Mouse (Mus musculus): ENCODE measurements around the gene Slc35e3.

DNA sequence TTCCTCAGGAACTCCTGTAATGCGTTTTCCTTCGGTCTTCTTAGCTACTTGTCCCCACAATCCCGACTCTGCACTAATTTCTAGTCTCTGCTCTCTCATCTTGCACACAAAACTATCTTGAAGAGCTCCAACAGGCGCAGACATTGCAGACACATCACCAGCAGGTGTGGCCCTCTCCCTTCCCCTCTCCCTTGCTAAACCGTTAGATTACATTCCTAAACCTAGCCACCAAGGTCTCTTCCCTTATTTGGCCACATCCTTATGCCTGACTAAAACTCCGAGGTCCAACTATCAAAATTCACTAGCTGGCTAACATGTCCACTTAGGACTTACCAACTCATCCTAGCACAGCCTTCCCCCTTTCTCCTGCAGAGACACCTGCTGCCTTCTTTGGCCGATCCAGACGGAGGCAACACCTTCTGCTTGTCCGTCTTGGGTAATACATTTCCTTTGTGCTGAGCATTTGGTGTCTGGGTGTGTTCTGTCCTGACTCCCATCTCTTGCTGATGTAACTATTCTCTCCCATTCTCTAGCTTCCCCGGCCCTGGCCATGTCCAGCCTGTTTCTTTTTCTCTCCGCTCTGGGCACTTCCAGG is 47.4 kb upstream of the Slc35e3 start:
- TF ChIP-seq CTCF (IDR thresholded peaks at IDR 0.05; ENCODE audit: low read depth) (no peak; the same call in 1 of the 2 replicates), EP300 (IDR thresholded peaks at IDR 0.05; ENCODE audit: low read depth) (no peak)
